Mouse (Mus musculus) CH12.LX (cell line): Measurements from ENCODE around the gene Hfe2.
"Not testable (repeated sequence)": the region's sequence is repeated elsewhere in the genome, so short reads cannot be mapped to it uniquely, and the experiment has no call there.

ENCODE experiments used
- CTCF ChIP-seq, 2 experiments: IDR thresholded peaks in 1 of 2; conservative IDR thresholded peaks in 1 of 2; 2 replicates each; pipeline ENCODE4 v1.5.1; 2011 to 2012; ENCODE audit warnings: low read depth in 2 of 2, low read length in 2 of 2, improper control_type of control experiment in 1 of 2, inconsistent platforms in 1 of 2, mild to moderate bottlenecking in 1 of 2, moderate library complexity in 1 of 2
- EP300 ChIP-seq: IDR thresholded peaks from 2 replicates; pipeline ENCODE4 v1.6.1; 2011; ENCODE audit warnings: low read length, improper control_type of control experiment
- PAX5 ChIP-seq: IDR thresholded peaks from 2 replicates; pipeline ENCODE4 v1.6.1; 2012; ENCODE audit warnings: low read length, inconsistent platforms, mixed read lengths
- POLR2A ChIP-seq: IDR thresholded peaks from 2 replicates; pipeline ENCODE4 v1.6.1; 2011; ENCODE audit warnings: low read depth, mild to moderate bottlenecking, improper control_type of control experiment, low read length
- RAD21 ChIP-seq: IDR thresholded peaks from 2 replicates; pipeline ENCODE4 v1.6.1; 2011; ENCODE audit warnings: low read depth, mild to moderate bottlenecking, low read length, improper control_type of control experiment, moderate library complexity
- TCF12 ChIP-seq: IDR thresholded peaks from 2 replicates; pipeline ENCODE4 v1.6.1; 2014; ENCODE audit warnings: low read depth, mild to moderate bottlenecking, inconsistent platforms, low read length, improper control_type of control experiment
- ZMIZ1 ChIP-seq: IDR thresholded peaks from 2 replicates; pipeline ENCODE4 v1.6.1; 2012; ENCODE audit warnings: low read depth, mild to moderate bottlenecking, inconsistent platforms, low read length, improper control_type of control experiment

DNA sequence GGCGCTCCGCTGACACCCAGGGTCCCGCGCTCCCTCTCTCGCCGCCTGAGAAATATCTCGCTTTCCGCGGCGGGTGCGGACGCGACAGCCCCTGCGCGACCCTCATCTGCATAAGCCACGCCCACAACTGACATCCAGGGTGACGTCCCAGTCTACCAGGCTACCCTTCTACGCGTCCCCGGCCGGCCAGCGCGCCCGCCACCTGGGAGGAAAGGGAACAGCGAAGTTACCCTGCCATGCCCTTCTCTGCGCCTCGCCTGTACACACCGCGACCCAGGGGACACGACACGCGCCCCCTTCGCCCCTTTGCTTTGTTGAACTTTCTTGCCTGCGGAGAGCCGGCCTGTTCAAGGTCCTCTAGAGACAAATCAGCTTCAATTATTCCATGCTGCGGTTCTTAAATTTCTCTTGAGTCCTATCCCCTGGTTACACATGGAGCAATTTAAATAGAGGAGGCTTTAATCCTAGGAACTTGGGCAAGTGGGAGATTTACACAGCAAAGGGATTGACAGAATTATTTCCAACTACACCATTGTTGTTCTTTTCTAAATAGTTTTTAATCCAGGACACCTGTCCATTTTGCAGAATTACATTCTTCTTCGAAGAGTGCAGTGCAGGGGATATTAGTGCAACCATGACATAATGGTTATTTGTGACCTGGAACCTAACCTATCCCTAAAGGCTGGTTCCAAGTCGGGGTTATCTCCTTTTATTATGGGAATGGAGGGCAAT lies 38.0 kb upstream of the Hfe2 start:
- not testable (repeated sequence) for TF ChIP-seq TCF12; CTCF (conservative IDR thresholded peaks at IDR 0.05 in 1 of 2, IDR thresholded peaks at IDR 0.05 in 1 of 2; ENCODE audit: low read depth in 2 of 2, low read length in 2 of 2); ZMIZ1; RAD21; PAX5; POLR2A
- 0 out of 2 replicates have a peak, but pooled peaks have one; percentile 6 for TF ChIP-seq EP300
